Mouse (Mus musculus) left cerebral cortex, adult 2 months (tissue): ENCODE measurements at regions not wholly inside any gene's neighbourhood (a gene's known extent, or its start where the extent isn't known, plus 50 kb on each side); places are given as distances from the start of the nearest gene placed in this dataset.
A peak's percentile ranks its signal among the peaks of the same experiment; 100 is the strongest.

Experiments
- DNase-seq, 2 experiments: peaks; one replicate each; pipeline ENCODE4 v3.0.0; 2021 to 2022; ENCODE audit warnings: low spot score in 2 of 2, mixed read lengths in 1 of 2; ENCODE audit errors: extremely low spot score in 1 of 2
- H3K27ac ChIP-seq: fragments of 200-600 bp; 2 replicates; pipeline ENCODE4 v1.8.1; 2022
- H3K4me3 ChIP-seq: fragments of 200-600 bp; 2 replicates; pipeline ENCODE4 v1.8.1; 2022
- CTCF ChIP-seq: fragments of 200-600 bp; IDR thresholded peaks from 2 replicates; pipeline ENCODE4 v1.8.1; 2022; ENCODE audit warnings: antibody characterized with exemption, mild to moderate bottlenecking, moderate library complexity
- intact Hi-C: fragments of 180-260 bp; cut with DNase I; formaldehyde crosslinking; loops from one replicate; pipeline ENCODE4 v1.15.1; 2025

- DNase-seq = no peak
- TF ChIP-seq CTCF = no peak
- intact Hi-C loops = loop anchor here (5.0 kb wide), 3 partner anchors 58 to 147 kb away; partner anchors contain the start of gene Nectin1
- Histone ChIP-seq H3K4me3 (no peak overlapping the region), H3K27ac (no peak overlapping the region)
Measured at GRCm38 (mm10) chr9:43684596-43684995, 59.2 kb upstream of the Nectin1 start.

DNA sequence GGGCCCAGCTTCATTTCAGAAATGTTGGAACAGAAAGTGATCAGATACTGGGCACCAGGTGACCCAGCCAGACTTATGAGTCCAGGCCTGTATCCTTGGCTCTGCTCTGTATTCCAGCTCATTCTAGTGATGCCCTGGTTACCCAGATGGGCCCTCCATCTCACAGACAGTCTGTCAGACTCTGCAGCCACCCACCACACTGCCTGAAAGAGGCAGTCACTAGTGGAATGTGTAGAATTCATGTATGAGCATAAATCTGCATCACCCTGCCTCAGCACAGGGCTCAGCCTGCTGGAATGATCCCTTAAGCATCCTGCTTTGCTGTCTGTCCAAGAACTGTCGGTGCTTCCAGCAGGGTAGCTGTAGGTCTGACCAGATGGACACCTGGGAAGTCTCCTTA is 51.8 kb upstream of the Nectin1 start:
- no peak overlapping the region for H3K4me3 ChIP-seq
- DNase-seq = no peak
- peak overlapping the region; percentile 11; the same call in 1 of the 2 replicates for H3K27ac ChIP-seq
- no peak for TF ChIP-seq CTCF
- intact Hi-C loops = loop anchor here (1.0 kb wide), 1 partner anchor 156 kb away; no protein-coding TSS in a partner anchor

DNA sequence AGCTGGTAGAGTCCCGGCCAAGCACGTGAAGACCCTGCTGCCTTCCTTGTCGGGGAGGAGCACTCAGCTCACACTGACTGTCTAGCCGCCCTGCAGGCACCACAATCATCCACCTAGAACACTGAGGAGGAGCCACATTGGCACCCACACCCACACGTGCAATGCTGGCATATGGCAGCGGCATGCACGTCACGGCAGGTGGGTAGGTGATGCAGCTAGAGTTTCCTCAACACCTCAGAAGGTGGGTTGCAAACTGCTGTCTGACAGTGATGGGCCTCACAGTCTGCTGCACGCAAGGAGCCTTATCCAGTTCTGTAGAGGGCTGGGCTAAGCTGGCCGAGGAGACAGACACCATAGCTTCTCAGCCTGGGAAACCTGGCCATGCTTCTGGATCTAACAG is 51.2 kb upstream of the Nectin1 start:
- peak overlapping the region; percentile 11; the same call in 1 of the 2 replicates for H3K27ac ChIP-seq
- DNase-seq = peak; percentile 69 to 78
- no peak for TF ChIP-seq CTCF
- intact Hi-C loops = loop anchor here (1.0 kb wide), 1 partner anchor 156 kb away; no protein-coding TSS in a partner anchor
- H3K4me3 ChIP-seq = no peak overlapping the region
